Mouse (Mus musculus) fibroblast of lung, adult 2 months (primary cell): ENCODE data around the gene Thsd4.

Source experiments
- DNase-seq: peaks from one replicate; pipeline ENCODE4 v3.0.0-alpha.2; 2011; ENCODE audit warnings: low read depth

Gene Thsd4

GRCm38 (mm10) chr9:60456651-60457050 is 65.2 kb downstream of the Thsd4 start:
- DNase-seq: no peak

- DNase-seq: no peak
These were observed 67.3 kb downstream of the Thsd4 start for GRCm38 (mm10) chr9:60454406-60455076.

GRCm38 (mm10) chr9:60449498-60449897 is 72.3 kb downstream of the Thsd4 start:
- no peak for DNase-seq

- DNase-seq: peak; percentile 10
These were observed 76.0 kb downstream of the Thsd4 start for GRCm38 (mm10) chr9:60445821-60446220.

- no peak for DNase-seq
These were observed 80.5 kb downstream of the Thsd4 start for GRCm38 (mm10) chr9:60441274-60441902.

- DNase-seq: peak; percentile 50
These were observed 81.3 kb downstream of the Thsd4 start for GRCm38 (mm10) chr9:60440506-60440905.

- DNase-seq: no peak
These were observed 85.6 kb downstream of the Thsd4 start for GRCm38 (mm10) chr9:60436246-60436645.

GRCm38 (mm10) chr9:60434093-60434492 is 87.8 kb downstream of the Thsd4 start:
- no peak for DNase-seq

- DNase-seq: no peak
These were observed 89.9 kb downstream of the Thsd4 start for GRCm38 (mm10) chr9:60431924-60432323.

- no peak for DNase-seq
These were observed 91.8 kb downstream of the Thsd4 start for GRCm38 (mm10) chr9:60430017-60430416.

GRCm38 (mm10) chr9:60414076-60414755 is 107.6 kb downstream of the Thsd4 start:
- peak; percentile 50 for DNase-seq

GRCm38 (mm10) chr9:60410872-60411635 is 110.8 kb downstream of the Thsd4 start:
- no peak for DNase-seq

- DNase-seq: peak; percentile 53
These were observed 114.5 kb downstream of the Thsd4 start for GRCm38 (mm10) chr9:60407374-60407773.

- DNase-seq: no peak
These were observed 116.1 kb downstream of the Thsd4 start for GRCm38 (mm10) chr9:60405777-60406176.

GRCm38 (mm10) chr9:60402681-60403080 is 119.2 kb downstream of the Thsd4 start:
- DNase-seq: no peak

GRCm38 (mm10) chr9:60400001-60400400 is 121.8 kb downstream of the Thsd4 start:
- DNase-seq: no peak

- no peak for DNase-seq
These were observed 123.8 kb downstream of the Thsd4 start for GRCm38 (mm10) chr9:60398073-60398472.

- DNase-seq: no peak
These were observed 125.8 kb downstream of the Thsd4 start for GRCm38 (mm10) chr9:60396096-60396495.

GRCm38 (mm10) chr9:60392916-60393315 is 128.9 kb downstream of the Thsd4 start:
- DNase-seq: no peak

- DNase-seq: no peak
These were observed 137.1 kb downstream of the Thsd4 start for GRCm38 (mm10) chr9:60384751-60385150.

GRCm38 (mm10) chr9:60382941-60383340 is 138.9 kb downstream of the Thsd4 start:
- no peak for DNase-seq

GRCm38 (mm10) chr9:60382526-60382925 is 139.3 kb downstream of the Thsd4 start:
- no peak for DNase-seq
